Mouse (Mus musculus) CH12.LX (cell line): ENCODE results near the gene Naa30. TPM values are rescaled to one million over a fixed set of nuclear protein-coding genes. Genes with fewer than 3 reads are reported as not detected.

Source experiments
- DNase-seq: peaks from one replicate; pipeline ENCODE4 v3.0.0-alpha.2; 2013; ENCODE audit errors: extremely low read depth
- H3K27ac ChIP-seq: 2 replicates; pipeline ENCODE4 v1.5.1; 2012; ENCODE audit warnings: low read depth, mild to moderate bottlenecking, control low read depth, moderate library complexity; ENCODE audit not compliant: insufficient read depth
- H3K27me3 ChIP-seq: replicated peaks from 2 replicates; pipeline ENCODE3; 2012; ENCODE audit warnings: inconsistent platforms
- H3K36me3 ChIP-seq, 2 experiments: replicated peaks in 1 of 2; 2 replicates each; pipeline versions ENCODE3 to v1.6.1; 2012; ENCODE audit warnings: inconsistent platforms in 1 of 2, low read length in 1 of 2, mild to moderate bottlenecking in 1 of 2, mixed read lengths in 1 of 2, moderate library complexity in 1 of 2; ENCODE audit not compliant: control insufficient read depth in 1 of 2, insufficient read depth in 1 of 2
- H3K4me1 ChIP-seq, 2 experiments: 2 replicates each; pipeline ENCODE4 v1.6.1; 2012; ENCODE audit warnings: inconsistent platforms in 1 of 2, moderate library complexity in 1 of 2; ENCODE audit not compliant: insufficient read depth in 2 of 2, control insufficient read depth in 1 of 2
- H3K4me2 ChIP-seq: 2 replicates; pipeline ENCODE4 v1.6.1; 2012; ENCODE audit warnings: low read depth, mild to moderate bottlenecking, control low read depth; ENCODE audit not compliant: poor library complexity, insufficient read depth, severe bottlenecking
- H3K4me3 ChIP-seq, 3 experiments: fragments of 150-350 bp in 1 of 3; sonication (generic) in 1 of 3; replicated peaks in 1 of 3; 2 replicates each; pipeline versions ENCODE3 to v1.5.1; 2011 to 2012; ENCODE audit warnings: low read depth in 2 of 3, low read length in 2 of 3, mild to moderate bottlenecking in 2 of 3, moderate library complexity in 2 of 3, control low read depth in 1 of 3, improper control_type of control experiment in 1 of 3, inconsistent platforms in 1 of 3, mixed read lengths in 1 of 3; ENCODE audit not compliant: poor library complexity in 1 of 3
- H3K79me2 ChIP-seq: replicated peaks from 2 replicates; pipeline ENCODE4 v1.6.1; 2012; ENCODE audit warnings: mild to moderate bottlenecking, moderate library complexity; ENCODE audit not compliant: control insufficient read depth, poor library complexity, insufficient read depth, severe bottlenecking; ENCODE audit errors: extremely low read depth
- H3K9ac ChIP-seq: 2 replicates; pipeline ENCODE4 v1.6.1; 2012; ENCODE audit warnings: low read depth, mild to moderate bottlenecking, control low read depth, moderate library complexity; ENCODE audit not compliant: insufficient read depth
- H3K9me3 ChIP-seq: replicated peaks from 2 replicates; pipeline ENCODE3; 2012; ENCODE audit warnings: low read length, inconsistent platforms, mixed read lengths
- CHD1 ChIP-seq: IDR thresholded peaks from 2 replicates; pipeline ENCODE4 v1.6.1; 2012; ENCODE audit warnings: low read depth, low read length, improper control_type of control experiment, inconsistent platforms
- CTCF ChIP-seq, 2 experiments: IDR thresholded peaks in 1 of 2; conservative IDR thresholded peaks in 1 of 2; 2 replicates each; pipeline ENCODE4 v1.5.1; 2011 to 2012; ENCODE audit warnings: low read depth in 2 of 2, low read length in 2 of 2, improper control_type of control experiment in 1 of 2, inconsistent platforms in 1 of 2, mild to moderate bottlenecking in 1 of 2, moderate library complexity in 1 of 2
- E2F4 ChIP-seq: IDR thresholded peaks from 2 replicates; pipeline ENCODE4 v1.6.1; 2011; ENCODE audit warnings: low read depth, low read length, improper control_type of control experiment; ENCODE audit not compliant: insufficient replicate concordance
- ELF1 ChIP-seq: IDR thresholded peaks from 2 replicates; pipeline ENCODE4 v1.6.1; 2014; ENCODE audit warnings: low read depth, mild to moderate bottlenecking, inconsistent platforms, low read length, improper control_type of control experiment
- ETS1 ChIP-seq: conservative IDR thresholded peaks from 2 replicates; pipeline ENCODE4 v1.6.1; 2012; ENCODE audit warnings: low read depth, mild to moderate bottlenecking, inconsistent platforms, low read length, improper control_type of control experiment, moderate library complexity
- GABPA ChIP-seq: IDR thresholded peaks from 2 replicates; pipeline ENCODE4 v1.6.1; 2012; ENCODE audit warnings: low read depth, low read length, improper control_type of control experiment, inconsistent platforms; ENCODE audit not compliant: insufficient replicate concordance
- HCFC1 ChIP-seq: IDR thresholded peaks from 2 replicates; pipeline ENCODE4 v1.6.1; 2012; ENCODE audit warnings: low read depth, mild to moderate bottlenecking, inconsistent platforms, low read length, improper control_type of control experiment
- KAT2A ChIP-seq: IDR thresholded peaks from 2 replicates; pipeline ENCODE4 v1.6.1; 2012; ENCODE audit warnings: low read length, improper control_type of control experiment, inconsistent platforms; ENCODE audit not compliant: insufficient replicate concordance
- MAFK ChIP-seq: IDR thresholded peaks from 2 replicates; pipeline ENCODE4 v1.6.1; 2011; ENCODE audit warnings: low read length, improper control_type of control experiment; ENCODE audit not compliant: insufficient replicate concordance
- MAX ChIP-seq: IDR thresholded peaks from 2 replicates; pipeline ENCODE4 v1.6.1; 2011; ENCODE audit warnings: low read length, improper control_type of control experiment
- MAZ ChIP-seq: IDR thresholded peaks from 2 replicates; pipeline ENCODE4 v1.6.1; 2012; ENCODE audit warnings: low read depth, mild to moderate bottlenecking, inconsistent platforms, low read length, improper control_type of control experiment, moderate library complexity
- MXI1 ChIP-seq: IDR thresholded peaks from 2 replicates; pipeline ENCODE4 v1.6.1; 2011; ENCODE audit warnings: mild to moderate bottlenecking, low read depth, low read length, improper control_type of control experiment
- MYC ChIP-seq: IDR thresholded peaks from 2 replicates; pipeline ENCODE4 v1.6.1; 2011; ENCODE audit warnings: low read depth, mild to moderate bottlenecking, improper control_type of control experiment, low read length
- NRF1 ChIP-seq: IDR thresholded peaks from 2 replicates; pipeline ENCODE4 v1.6.1; 2014; ENCODE audit warnings: low read depth, mild to moderate bottlenecking, inconsistent platforms, low read length, improper control_type of control experiment, moderate library complexity
- POLR2AphosphoS2 ChIP-seq: IDR thresholded peaks from 2 replicates; pipeline ENCODE4 v1.6.1; 2011; ENCODE audit warnings: low read depth, low read length, improper control_type of control experiment
- RAD21 ChIP-seq: IDR thresholded peaks from 2 replicates; pipeline ENCODE4 v1.6.1; 2011; ENCODE audit warnings: low read depth, mild to moderate bottlenecking, low read length, improper control_type of control experiment, moderate library complexity
- SIN3A ChIP-seq: IDR thresholded peaks from 2 replicates; pipeline ENCODE4 v1.6.1; 2012; ENCODE audit warnings: low read length, improper control_type of control experiment, inconsistent platforms
- SMC3 ChIP-seq: IDR thresholded peaks from 2 replicates; pipeline ENCODE4 v1.6.1; 2011; ENCODE audit warnings: low read depth, low read length, improper control_type of control experiment
- TBP ChIP-seq: conservative IDR thresholded peaks from 2 replicates; pipeline ENCODE4 v1.6.1; 2011; ENCODE audit warnings: low read depth, low read length, improper control_type of control experiment
- TCF12 ChIP-seq: IDR thresholded peaks from 2 replicates; pipeline ENCODE4 v1.6.1; 2014; ENCODE audit warnings: low read depth, mild to moderate bottlenecking, inconsistent platforms, low read length, improper control_type of control experiment
- UBTF ChIP-seq: IDR thresholded peaks from 2 replicates; pipeline ENCODE4 v1.6.1; 2012; ENCODE audit warnings: low read depth, mild to moderate bottlenecking, inconsistent platforms, low read length, improper control_type of control experiment, moderate library complexity
- USF1 ChIP-seq: IDR thresholded peaks from 2 replicates; pipeline ENCODE4 v1.6.1; 2014; ENCODE audit warnings: low read depth, mild to moderate bottlenecking, inconsistent platforms, low read length, improper control_type of control experiment
- USF2 ChIP-seq: conservative IDR thresholded peaks from 2 replicates; pipeline ENCODE4 v1.6.1; 2011; ENCODE audit warnings: low read depth, low read length, improper control_type of control experiment
- ZMIZ1 ChIP-seq: IDR thresholded peaks from 2 replicates; pipeline ENCODE4 v1.6.1; 2012; ENCODE audit warnings: low read depth, mild to moderate bottlenecking, inconsistent platforms, low read length, improper control_type of control experiment
- ZNF384 ChIP-seq: IDR thresholded peaks from 2 replicates; pipeline ENCODE4 v1.6.1; 2012; ENCODE audit warnings: low read depth, low read length, improper control_type of control experiment, inconsistent platforms
- dilution Hi-C: fragments of 300-500 bp; cut with MboI; formaldehyde crosslinking; loops from 2 replicates; pipeline ENCODE4 v1.14.3; 2020; ENCODE audit warnings: low sequenced_read_pairs; ENCODE audit not compliant: extremely low pct_unique_long_range_greater_than_20kb, extremely low pct_ligation_motif_present
- in situ Hi-C: fragments of 300-500 bp; cut with MboI; formaldehyde crosslinking; loops from 3 replicates; pipeline ENCODE4 v1.14.3; 2019; ENCODE audit warnings: low sequenced_read_pairs, low pct_ligation_motif_present, low pct_unique_long_range_greater_than_20kb, mixed read lengths
- polyA plus RNA-seq: library from polyadenylated mRNA; unstranded; fragments of >175 nt; gene quantifications from 2 replicates; pipeline ENCODE4 v1.2.1, GENCODE M21; 2012; ENCODE audit warnings: low read depth; ENCODE audit not compliant: insufficient read length
- total RNA-seq, 2 experiments: library from RNA; depleted of rRNA; stranded (reverse); fragments of 300-350 nt in 1 of 2; fragments of >200 nt in 1 of 2; gene quantifications; 2 replicates each; pipeline ENCODE4 v1.2.3; 2012 to 2014

The Naa30 gene
- total and polyA plus RNA-seq, 3 experiments, result 13.5 to 26.5 (median 25.6) TPM

GRCm38 (mm10) chr14:49231845-49232244, 59.8 kb downstream of the Naa30 start:
- Histone ChIP-seq H3K79me2 (no peaks in the 10 kb centered on the region), H3K4me1 (peaks cover 2 to 11% of the 10 kb centered on the region in 2 experiments; a peak in 3 of 4 replicates), H3K27me3 (no peaks in the 10 kb centered on the region), H3K36me3 (no peaks in the 10 kb centered on the region), H3K9me3 (no peaks in the 10 kb centered on the region), H3K9ac (no peak overlapping the region), H3K27ac (no peak overlapping the region), H3K4me3 (no peak overlapping the region), H3K4me2 (no peak overlapping the region)
- in situ Hi-C loops, result loop anchor here (25.0 kb wide), 1 partner anchor 505 kb away; no protein-coding TSS in a partner anchor
- DNase-seq, result no peak
- dilution Hi-C loops, result no loop called here
- TF ChIP-seq USF2 (no peak), CHD1 (no peak), NRF1 (no peak), ZNF384 (no peak), MAX (no peak), MXI1 (no peak), ETS1 (no peak), TBP (no peak), MAZ (no peak), KAT2A (no peak), CTCF (conservative IDR thresholded peaks at IDR 0.05 in 1 of 2, IDR thresholded peaks at IDR 0.05 in 1 of 2; ENCODE audit: low read depth in 2 of 2, low read length in 2 of 2) (no peak), POLR2AphosphoS2 (no peak)

DNA sequence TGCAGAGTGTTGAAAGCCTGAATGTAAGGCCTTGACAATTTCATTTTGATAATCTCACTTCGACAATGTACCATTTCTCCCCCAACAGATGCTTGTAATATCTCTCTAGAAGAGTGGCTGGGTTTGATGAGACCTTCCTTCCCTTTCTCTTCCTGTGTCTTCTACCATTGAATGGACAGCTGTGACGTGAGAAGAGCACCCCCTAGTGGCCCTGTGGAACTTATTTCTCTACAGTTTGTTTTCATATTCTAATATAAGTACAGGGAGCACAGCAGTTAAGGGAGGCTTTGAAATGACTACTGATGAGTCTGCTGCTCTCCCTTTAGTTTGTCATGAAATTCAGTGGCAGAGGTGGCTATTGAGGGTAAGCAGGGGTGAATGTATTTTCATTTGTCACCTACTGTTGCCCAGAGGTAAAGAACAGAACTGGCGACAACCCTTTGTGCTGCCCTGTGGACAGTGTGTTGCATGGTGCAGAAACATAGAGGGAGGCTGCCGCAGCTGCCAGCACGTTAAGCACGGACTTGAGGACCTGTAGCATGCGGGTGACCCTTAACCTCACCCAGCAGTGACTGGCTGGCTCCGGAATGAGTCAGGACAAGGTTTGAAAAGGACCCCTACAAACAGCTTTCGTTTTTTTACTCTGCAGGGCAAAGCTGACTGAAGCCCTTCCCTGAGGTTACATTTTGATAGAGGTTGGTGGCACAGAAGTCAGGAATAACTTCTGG, 62.9 kb downstream of the Naa30 start:
- Histone ChIP-seq H3K27ac (no peak overlapping the region), H3K4me1 (peaks cover 2 to 11% of the 10 kb centered on the region in 2 experiments; a peak in 3 of 4 replicates), H3K79me2 (no peaks in the 10 kb centered on the region), H3K4me3 (no peak overlapping the region), H3K9me3 (no peaks in the 10 kb centered on the region), H3K27me3 (no peaks in the 10 kb centered on the region), H3K9ac (no peak overlapping the region), H3K36me3 (no peaks in the 10 kb centered on the region), H3K4me2 (peak overlapping the region; percentile 47; the same call in 1 of the 2 replicates)
- dilution Hi-C loops, result no loop called here
- no peak for TF ChIP-seq UBTF
- TF ChIP-seq ETS1, result no peak
- TF ChIP-seq ZMIZ1, result no peak
- no peak for TF ChIP-seq TCF12
- TF ChIP-seq E2F4, result no peak
- TF ChIP-seq MYC, result no peak
- no peak for TF ChIP-seq MAFK
- no peak for TF ChIP-seq MAZ
- no peak for TF ChIP-seq USF1
- peak; percentile 51 for TF ChIP-seq SMC3
- TF ChIP-seq ELF1, result peak; percentile 52
- peak; percentile 88 for TF ChIP-seq RAD21
- no peak for TF ChIP-seq SIN3A
- peak; percentile 41 to 90; a peak in 3 of 4 replicates for TF ChIP-seq CTCF (conservative IDR thresholded peaks at IDR 0.05 in 1 of 2, IDR thresholded peaks at IDR 0.05 in 1 of 2; ENCODE audit: low read depth in 2 of 2, low read length in 2 of 2)
- no peak for TF ChIP-seq MXI1
- no peak for TF ChIP-seq USF2
- no peak for TF ChIP-seq GABPA
- TF ChIP-seq MAX, result no peak
- TF ChIP-seq HCFC1, result no peak
- no peak for TF ChIP-seq CHD1
- peak; percentile 85 for DNase-seq
- in situ Hi-C loops, result loop anchor here (5.0 to 25.0 kb wide), 2 partner anchors 112 to 502 kb away; no protein-coding TSS in a partner anchor
